Mouse (Mus musculus): ENCODE measurements around the gene Atg4a-ps.
"Not testable (repeated sequence)": the region's sequence is repeated elsewhere in the genome, so short reads cannot be mapped to it uniquely, and the experiment has no call there.

The Atg4a-ps gene

DNA sequence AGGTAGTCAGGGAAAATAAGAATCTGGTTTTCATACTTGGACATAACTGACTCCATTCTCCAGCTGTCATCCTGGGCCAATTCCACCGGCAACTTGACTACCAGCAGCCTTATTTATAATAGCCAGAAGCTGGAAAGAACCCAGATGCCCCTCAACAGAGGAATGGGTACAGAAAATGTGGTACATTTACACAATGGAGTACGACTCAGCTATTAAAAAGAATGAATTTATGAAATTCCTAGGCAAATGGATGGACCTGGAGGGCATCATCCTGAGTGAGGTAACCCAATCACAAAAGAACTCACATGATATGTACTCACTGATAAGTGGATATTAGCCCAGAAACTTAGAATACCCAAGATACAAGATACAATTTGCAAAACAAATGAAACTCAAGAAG lies at the start of gene Atg4a-ps:
Gene Atg4a-ps (minus strand): TSS at position 101 of the 400 bp plus-strand sequence.
- DNase-seq (ENCODE audit: low read depth, low spot score): not testable (repeated sequence)

DNA sequence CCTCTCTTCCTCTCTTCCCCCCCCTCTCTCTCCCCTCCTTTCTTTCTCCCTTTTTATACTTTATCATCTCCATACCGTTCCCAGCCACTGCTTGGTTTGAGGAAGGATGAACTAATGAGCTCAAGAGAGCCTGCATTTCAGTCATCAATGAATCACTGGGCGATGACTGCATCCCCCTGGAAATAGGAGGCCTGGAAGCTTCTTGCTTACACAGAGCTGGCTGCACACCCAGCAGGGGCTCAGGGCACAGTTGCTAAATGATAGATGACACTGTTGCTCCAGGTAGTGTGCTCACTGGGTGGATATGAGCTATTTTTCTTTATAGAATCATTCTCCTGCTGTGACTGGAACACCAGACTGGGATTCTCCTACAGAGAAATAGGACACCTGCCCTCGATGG lies 49.7 kb upstream of the Atg4a-ps start:
- DNase-seq (ENCODE audit: low read depth, low spot score): no peak

DNA sequence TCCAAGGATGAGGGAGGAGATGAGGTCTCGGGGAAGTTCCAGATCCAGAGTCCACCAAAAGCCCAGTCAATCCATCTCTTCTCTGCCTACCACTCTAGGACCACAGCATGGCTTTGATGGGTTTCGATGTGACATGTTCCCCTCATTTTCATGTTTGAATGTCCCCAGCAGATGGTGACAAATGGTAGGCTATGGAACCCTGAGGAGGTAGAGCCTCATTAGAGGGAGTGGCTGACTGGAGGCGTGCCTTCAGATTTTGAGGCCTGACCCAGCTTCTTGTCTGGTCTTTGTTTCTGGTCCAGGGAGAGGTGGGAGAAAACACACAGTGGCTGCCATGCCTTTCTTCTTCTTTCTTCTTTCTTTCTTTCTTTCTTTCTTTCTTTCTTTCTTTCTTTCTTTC lies 44.6 kb upstream of the Atg4a-ps start:
- no peak for DNase-seq (ENCODE audit: low read depth, low spot score)

DNA sequence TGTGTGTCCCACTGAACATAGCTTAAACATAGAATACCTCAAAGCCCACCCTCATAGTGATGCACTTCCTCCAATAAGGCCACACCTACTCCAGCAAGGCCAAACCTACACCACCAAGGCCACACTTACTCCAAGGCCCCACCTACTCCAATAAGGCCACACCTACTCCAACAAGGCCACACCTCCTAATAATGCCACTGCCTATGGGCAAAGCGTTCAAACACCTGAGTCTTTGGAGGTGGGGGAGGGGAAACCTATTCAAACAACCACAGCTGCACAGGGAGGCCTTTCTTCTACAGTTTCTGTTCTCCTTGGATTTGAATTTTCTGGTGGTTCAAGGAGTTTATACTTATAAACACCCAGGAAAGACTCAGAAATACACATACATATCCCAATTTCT lies 43.2 kb upstream of the Atg4a-ps start:
- no peak for DNase-seq (ENCODE audit: low read depth, low spot score)

DNA sequence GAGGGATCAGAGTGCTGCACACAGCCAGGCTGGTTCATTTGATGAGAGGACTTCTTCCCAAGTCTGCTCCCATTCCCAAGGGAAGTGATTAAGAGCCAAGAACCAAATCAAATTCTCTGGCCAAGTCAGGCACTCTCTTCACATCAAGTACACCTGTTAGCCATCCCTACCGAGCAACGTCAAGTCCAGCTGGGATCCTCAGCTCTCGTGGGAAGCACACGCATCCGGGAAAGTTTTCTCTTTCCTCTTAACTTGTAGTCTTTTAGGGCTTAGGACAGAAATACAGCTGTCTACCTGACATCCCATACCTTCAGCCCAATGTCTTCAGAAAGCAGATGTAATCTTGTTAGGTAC lies 38.1 kb upstream of the Atg4a-ps start:
- DNase-seq (ENCODE audit: low read depth, low spot score): no peak

DNA sequence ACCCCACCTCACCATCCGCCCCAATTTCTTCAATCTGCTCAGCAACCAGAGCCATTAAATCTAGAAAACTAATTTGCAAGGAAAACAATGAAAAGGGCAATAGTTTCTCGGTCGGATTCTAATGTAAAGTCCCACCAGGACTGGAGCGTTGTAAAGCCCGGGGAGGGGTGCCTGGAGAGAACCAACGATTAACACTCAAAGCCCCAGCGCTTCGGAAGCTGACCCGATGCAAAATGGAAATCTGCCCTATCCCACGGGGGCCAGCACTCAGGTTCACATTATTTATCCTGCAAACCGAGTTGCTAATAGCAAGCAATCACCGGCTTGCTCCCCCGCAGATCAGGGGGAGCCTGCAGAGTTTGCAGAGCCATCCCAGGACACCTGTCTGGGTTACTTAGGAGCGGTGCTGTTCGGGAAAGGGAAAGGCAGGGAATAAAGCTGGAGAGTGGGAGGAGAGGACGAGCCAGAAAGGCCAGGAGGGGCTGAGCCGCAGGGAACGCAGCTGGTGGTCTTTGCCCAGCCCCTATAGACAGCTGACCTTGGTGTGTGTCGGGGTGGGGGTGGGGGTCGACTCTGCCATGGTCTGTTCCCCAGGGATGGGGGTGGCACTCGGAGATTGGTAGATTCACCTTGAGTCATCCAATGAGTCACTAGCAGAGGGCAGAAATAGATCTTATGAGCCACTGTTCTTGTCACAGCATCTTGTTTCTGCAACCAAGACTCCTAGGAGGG lies 37.5 kb upstream of the Atg4a-ps start:
- peak; percentile 20 for DNase-seq (ENCODE audit: low read depth, low spot score)

DNA sequence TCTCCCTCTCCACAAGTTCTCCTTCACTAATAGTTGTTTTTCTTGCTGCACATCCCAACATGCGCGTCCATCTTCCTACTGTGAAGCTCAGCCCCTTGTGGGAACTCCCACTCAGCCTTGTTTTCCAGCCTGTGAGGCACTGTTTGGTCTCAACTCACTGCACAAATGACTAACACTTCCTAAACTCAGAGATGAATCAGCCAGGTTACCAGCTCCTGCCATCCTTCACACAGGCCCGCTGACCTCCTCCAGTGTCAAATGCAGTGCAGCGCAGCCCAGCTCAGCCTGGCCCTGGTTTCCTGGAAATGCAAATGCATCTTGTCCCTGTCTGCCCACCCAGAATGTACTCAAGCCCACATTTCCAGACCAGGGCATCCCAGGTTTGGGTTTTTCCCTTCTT lies 36.6 kb upstream of the Atg4a-ps start:
- no peak for DNase-seq (ENCODE audit: low read depth, low spot score)

DNA sequence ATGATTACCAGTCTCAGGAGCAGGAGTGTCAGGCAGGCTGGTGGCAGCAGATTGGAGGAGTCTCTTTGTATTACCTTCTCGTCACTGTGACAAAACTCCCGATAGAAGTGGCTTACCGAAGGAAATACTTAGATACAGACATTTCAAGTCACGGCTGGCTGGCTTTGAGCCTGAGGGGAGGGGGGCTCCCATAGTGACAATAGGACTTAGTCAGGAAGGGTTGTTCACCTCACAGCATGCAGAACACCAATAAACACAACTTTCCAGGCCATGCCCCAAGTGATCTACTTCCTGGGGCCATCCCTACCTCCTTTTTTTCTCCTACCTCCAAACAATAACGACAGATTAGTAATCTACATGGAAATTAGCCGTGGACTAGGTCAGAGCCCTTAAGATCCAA lies 32.9 kb upstream of the Atg4a-ps start:
- no peak for DNase-seq (ENCODE audit: low read depth, low spot score)

DNA sequence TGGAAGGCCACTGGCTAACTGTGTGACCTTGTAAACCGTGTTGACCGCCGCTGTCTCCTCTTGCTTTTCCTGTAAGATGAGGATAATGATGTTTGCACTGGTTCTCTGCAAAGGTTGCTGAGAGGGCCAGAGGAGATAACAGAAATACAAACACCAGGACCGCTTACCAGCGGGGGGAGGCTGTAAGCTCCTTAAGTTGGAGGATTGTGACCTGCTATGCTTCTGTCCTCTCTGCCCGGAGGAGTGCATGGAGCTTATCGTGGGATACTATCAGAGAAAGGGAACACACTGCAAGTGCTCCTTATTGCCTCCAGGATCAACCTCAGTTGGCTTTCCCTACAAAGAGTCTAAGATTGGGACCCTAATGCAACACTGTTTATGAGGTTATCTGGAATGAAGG lies 26.8 kb upstream of the Atg4a-ps start:
- no peak for DNase-seq (ENCODE audit: low read depth, low spot score)

DNA sequence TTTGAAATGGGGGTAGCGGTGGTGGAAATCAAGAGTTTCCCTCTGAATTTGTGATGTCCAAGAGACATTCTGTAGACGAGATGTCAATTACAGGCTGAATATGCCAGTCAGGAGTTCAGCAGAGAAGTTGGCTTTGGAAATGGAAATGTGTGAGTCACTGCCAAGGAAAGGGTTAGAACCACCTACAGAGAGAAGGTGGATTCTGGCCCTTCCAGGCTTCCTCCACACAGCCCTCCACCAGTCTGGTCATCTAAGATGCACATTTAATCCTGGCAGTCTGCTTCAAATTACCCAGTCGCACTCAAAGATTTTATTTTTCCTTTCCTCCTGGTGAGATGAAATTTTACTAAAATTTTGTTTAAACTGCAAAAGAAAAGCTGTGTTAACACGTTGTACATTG lies 26.2 kb upstream of the Atg4a-ps start:
- no peak for DNase-seq (ENCODE audit: low read depth, low spot score)

DNA sequence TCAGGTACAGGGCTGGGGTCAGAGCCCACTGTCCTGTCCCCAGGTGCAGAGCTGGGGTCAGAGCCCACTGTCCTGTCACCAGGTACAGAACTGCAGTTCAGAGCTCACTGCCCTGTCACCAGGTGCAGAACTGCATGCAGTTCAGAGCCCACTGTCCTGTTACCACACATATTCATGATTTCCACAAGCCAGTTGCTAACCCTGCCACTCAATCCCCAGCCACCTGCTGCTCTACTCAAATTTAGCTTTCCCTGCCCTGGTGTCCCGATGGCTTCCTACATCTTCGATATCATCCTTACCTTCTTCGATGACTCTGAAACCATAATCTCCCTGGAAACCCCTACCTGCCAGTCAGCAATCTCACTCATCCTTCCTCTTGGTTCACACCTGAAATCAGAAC lies 17.5 kb upstream of the Atg4a-ps start:
- no peak for DNase-seq (ENCODE audit: low read depth, low spot score)

DNA sequence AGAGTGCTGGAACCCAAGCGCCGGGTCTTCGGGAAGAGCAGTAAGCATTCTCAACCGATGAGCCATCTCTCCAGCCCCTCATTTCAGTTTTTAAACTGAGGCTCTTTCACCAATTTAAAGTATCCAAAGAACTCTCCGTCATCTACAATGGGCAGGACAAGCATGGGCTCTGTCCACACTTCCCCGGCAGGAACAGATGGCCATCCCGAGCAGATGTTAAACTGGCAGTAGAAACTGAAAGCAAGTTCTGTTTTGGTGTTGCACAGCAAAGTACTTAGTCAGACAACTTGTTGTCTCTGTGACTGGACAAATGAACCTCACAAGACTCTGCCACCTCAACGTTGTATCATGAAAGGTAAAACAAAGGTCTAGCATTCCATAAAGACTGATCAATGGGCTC lies 15.8 kb upstream of the Atg4a-ps start:
- DNase-seq (ENCODE audit: low read depth, low spot score): no peak

DNA sequence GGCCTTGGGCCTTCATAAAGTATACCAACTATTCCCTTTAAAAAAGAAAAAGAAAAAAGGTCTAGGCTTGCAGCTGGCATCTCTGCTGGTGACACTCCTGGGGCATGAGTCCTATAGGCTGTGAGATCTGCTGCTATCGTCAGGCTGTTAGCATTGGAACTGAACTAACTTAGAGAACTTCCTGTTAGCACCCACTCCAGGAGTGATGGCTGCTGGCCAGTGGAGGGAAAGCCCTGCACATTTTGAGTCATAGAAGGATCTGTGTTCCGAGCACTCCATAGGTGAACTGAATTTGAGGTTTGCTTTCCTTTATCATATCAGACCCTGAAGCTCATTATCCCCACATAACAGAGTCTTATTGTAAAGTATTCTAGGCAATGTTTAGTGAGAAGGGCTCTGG lies 14.1 kb upstream of the Atg4a-ps start:
- no peak for DNase-seq (ENCODE audit: low read depth, low spot score)

DNA sequence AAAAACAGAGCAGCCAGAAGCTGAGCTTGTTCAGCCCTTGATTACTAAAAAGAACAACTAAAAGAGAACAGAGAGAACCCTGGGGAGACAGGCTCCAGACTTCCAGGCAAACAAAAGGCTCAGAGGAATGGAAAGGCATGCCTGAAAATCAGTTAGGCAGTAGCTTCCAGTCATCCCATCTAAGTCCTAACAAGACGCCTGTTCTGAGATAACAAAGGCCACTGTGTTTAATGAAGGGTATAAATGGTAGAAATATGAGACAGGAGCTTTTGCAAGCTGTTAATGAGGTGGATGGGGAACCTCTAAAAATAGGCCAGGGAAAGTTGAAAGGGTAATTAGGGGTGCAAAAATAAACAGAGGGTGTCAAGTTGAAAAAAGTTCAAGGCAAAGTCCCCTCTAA lies 4.5 kb upstream of the Atg4a-ps start:
- DNase-seq (ENCODE audit: low read depth, low spot score): no peak

DNA sequence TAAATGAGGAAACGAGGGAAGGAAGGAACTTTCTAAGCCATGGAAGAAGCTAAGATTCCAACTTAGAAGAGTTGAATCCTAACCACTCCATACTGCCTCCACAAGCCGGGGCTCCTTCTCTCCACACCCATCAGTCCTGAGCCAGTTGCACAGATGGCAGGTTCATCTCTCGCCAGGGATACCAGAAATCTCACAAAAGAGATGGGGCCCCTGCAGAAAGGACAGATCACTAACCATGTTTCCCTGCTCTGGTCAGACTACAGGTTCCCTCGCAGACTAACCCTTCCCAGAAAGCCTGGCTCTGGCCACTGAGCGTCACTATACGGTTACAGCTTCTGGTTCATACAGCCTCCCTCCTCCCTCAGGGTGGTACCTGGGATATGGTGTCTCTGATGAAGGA lies 3.8 kb upstream of the Atg4a-ps start:
- no peak for DNase-seq (ENCODE audit: low read depth, low spot score)

DNA sequence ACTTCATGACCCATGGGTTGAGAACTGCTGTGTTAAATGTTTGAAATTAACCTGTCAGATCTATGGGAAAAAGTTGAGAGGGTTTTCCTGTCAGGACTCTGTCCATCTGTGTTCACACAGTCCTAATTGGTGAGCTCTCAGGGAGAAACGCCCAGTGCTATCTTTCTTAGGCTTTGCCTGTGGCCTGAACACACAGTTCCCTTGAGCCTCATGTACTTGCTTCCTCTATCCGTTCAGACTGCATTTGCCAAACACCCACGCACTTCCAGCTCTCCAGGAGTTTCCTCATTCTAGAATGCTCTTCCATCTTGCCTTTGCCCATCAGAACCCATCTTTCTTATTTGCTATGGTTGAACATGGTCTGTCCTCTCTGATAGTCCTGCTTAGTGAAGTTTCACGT lies 2.6 kb upstream of the Atg4a-ps start:
- no peak for DNase-seq (ENCODE audit: low read depth, low spot score)

DNA sequence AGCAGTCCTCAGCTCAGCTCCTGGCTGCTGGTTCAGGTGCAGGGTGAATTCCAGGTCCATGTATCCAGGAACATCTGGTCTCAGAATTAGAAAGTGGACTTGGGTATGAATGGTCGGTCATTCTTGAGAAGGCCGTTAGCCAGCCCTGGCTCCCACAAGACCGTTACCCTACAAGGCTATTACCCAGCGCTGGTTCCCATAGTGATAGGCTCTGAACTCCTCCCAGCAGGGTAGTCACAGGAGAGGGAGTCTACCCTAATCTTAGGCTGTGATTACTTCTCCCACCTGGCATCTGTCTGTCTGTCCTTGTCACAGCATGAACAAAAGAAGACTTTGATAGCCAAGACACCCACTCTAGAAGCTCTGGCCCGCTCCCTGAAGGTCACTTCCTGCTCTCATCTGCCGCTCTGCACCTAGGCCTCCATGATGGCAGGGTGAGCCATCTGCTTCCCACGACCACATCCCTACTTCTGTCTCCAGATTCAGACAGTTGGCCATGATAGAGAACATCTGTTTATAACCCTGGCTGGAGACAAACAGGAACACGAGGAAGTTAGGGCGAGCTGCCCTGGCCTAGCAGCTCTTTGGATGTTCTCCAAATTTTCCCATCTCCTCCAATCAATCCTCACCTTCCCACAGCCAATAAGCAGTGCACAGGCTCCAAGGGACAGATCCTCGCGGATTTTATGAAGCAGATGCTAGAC lies 1.4 kb upstream of the Atg4a-ps start:
- no peak for DNase-seq (ENCODE audit: low read depth, low spot score)

DNA sequence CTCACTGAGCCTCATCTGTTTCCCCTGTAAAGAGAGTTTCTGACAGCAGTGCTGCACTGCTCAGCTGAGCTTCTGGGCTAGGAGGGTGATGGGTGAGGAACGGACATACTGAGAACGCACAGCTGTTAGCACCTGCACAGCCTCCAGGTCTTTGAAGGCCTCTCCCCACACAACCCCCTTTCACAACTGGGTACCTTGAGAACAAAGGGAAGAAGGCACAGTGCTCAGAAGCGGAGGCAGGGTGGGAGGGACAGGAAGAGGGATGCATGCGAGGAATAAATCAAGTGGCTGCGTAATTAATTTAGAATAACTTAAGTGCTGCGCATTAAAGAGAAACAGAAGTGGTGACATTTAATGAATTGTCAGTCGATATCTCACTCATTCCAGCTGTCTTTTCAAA lies 4.6 kb downstream of the Atg4a-ps start:
- DNase-seq (ENCODE audit: low read depth, low spot score): no peak

DNA sequence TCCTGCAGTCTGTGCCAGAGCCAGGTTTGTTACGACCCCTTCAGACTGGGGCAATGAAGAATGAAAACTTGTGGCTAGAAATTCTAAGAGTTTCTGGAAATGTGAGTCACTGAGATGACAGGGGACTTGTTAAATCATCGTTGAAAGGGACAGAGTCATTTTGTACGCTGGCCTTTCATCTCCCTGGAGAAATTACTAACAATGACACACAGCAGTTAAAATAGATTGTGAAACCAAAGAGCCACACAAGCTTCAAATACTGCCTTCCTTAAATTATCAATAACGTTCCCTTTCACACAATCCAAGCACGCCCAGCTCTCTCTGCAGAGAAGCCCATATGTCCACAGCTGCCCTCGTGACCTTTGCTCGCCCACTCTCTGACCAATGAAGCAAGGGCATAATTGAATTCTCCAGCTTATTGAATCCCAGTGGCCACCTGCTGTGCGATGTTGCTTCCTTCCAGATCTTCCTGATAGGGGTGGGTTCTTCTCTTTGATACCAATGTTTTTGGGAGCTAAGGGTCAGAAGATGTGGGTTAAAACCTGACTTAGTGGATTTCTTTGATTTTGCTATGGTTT lies 5.6 kb downstream of the Atg4a-ps start:
- DNase-seq (ENCODE audit: low read depth, low spot score): no peak

DNA sequence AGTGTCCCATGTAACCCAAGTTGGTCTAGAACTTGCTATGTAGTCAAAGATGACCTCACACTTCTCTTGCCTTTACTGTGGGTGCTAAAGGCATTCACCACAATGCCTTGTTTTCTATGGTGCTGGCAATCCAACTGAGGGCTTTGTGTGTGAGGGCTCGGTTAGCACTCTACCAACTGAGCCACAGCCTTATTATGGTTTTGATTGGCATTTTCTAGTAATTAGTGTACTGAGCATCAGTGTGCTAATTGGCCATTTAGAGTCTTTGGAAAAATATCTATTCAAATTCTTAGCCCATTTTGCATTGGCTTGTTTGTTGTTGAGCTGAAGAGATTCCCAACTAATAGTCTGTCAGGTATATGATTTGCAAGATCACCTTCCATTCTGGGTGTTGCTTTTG lies 8.2 kb downstream of the Atg4a-ps start:
- DNase-seq (ENCODE audit: low read depth, low spot score): no peak

DNA sequence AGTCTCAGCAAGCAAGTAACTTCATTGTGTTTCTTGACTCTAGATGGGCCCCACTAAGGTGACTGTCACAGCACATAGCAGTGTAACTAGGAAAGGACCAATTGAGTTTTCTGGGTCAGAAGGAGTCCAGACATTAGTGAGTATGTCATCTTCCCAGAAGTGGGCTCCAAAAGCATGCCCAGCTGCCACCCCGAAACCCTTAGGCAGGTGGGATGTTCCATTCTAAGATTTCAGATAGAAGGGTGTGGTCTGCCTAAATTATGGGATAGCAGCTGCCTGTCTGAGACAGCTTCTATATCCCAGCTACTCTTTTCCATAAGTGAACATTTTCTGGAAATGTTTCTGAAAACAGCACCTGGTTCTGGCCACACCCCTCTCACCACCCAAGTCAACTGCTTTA lies 11.6 kb downstream of the Atg4a-ps start:
- DNase-seq (ENCODE audit: low read depth, low spot score): no peak

DNA sequence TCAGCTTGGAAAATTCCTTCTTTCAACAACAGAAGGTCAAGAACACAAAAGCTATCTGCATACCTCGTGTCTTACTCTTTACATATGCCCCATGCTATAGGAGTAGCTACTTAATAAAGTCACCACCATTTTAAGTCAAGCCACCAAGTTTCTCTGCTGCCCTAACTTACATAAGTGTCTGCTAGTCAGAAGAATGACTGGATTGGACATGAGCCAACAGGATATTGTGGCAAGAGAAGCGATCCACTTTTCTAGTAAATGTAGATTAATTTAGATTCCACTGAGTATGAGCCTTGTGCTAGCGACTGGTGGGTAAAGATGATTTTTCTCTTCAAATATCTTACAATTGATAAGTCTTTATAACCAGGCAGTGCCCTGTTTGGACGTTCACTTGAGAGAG lies 12.0 kb downstream of the Atg4a-ps start:
- no peak for DNase-seq (ENCODE audit: low read depth, low spot score)

DNA sequence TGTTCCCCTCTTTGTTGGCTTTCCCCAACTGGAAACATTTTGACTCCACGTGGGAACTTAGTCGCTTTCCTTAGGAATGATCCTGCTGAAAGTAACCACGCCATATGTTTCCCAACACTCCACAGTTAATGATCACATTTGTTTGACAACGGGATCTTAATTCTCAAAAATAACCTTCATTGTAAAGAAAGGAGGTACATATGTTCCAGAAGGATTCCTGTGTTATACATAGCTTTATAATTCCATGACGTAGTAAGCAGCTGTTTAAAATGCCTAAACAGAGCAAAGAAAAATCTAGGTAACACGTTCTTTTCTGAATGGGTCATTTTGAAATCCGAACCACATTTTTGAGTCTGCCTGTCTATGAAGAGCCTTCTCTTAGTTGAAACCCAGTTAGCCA lies 12.7 kb downstream of the Atg4a-ps start:
- no peak for DNase-seq (ENCODE audit: low read depth, low spot score)
